Mouse (Mus musculus) hindbrain, postnatal 0 days (tissue): ENCODE results near the gene Cipc. TPM values are rescaled to one million over a fixed set of nuclear protein-coding genes. Genes with fewer than 3 reads are reported as not detected.

Experiments
- ATAC-seq: fragments of 200-750 bp; cut with Nextera tagmentation; 2 replicates; pipeline ENCODE4 v1.8.0; 2017; ENCODE audit warnings: mild to moderate bottlenecking, moderate TSS enrichment, moderate library complexity
- DNase-seq: peaks from one replicate; pipeline ENCODE4 v3.0.0-alpha.2; 2015; ENCODE audit warnings: low spot score
- H3K27ac ChIP-seq: fragments of 300-500 bp; sonication (generic); 2 replicates; pipeline ENCODE4 v1.5.1; 2014; ENCODE audit warnings: mild to moderate bottlenecking
- H3K27me3 ChIP-seq: fragments of 300-500 bp; sonication (generic); 2 replicates; pipeline ENCODE4 v1.6.1; 2014; ENCODE audit warnings: low read length, mixed read lengths; ENCODE audit not compliant: insufficient read depth
- H3K36me3 ChIP-seq: fragments of 300-500 bp; sonication (generic); 2 replicates; pipeline ENCODE4 v1.6.1; 2014; ENCODE audit warnings: low read length, mixed read lengths; ENCODE audit not compliant: insufficient read depth
- H3K4me1 ChIP-seq: fragments of 300-500 bp; sonication (generic); 2 replicates; pipeline ENCODE4 v1.6.1; 2014; ENCODE audit warnings: antibody characterized with exemption, low read length, mixed read lengths; ENCODE audit not compliant: insufficient read depth
- H3K4me2 ChIP-seq: fragments of 300-500 bp; sonication (generic); 2 replicates; pipeline ENCODE4 v1.6.1; 2014; ENCODE audit warnings: low read depth, mild to moderate bottlenecking, low read length, moderate library complexity, mixed read lengths
- H3K4me3 ChIP-seq: fragments of 300-500 bp; sonication (generic); 2 replicates; pipeline ENCODE4 v1.5.1; 2014; ENCODE audit warnings: low read length
- H3K9ac ChIP-seq: fragments of 300-500 bp; sonication (generic); replicated peaks from 2 replicates; pipeline ENCODE4 v1.6.1; 2014; ENCODE audit warnings: mild to moderate bottlenecking, low read length, moderate library complexity, mixed read lengths
- H3K9me3 ChIP-seq: fragments of 300-500 bp; sonication (generic); 2 replicates; pipeline ENCODE4 v1.6.1; 2016; ENCODE audit warnings: low read length, mixed read lengths
- CTCF ChIP-seq: IDR thresholded peaks from 2 replicates; pipeline ENCODE4 v1.5.1; 2016; ENCODE audit warnings: antibody characterized with exemption, control low read depth, low read depth
- WGBS: fragments of 180-500 bp; shearing (Covaris S2); extraction: QIAGEN DNeasy Blood & Tissue Kit; methylation state at CpG from one replicate; pipeline ENCODE4 v1.1.7; 2014; 5-methylcytosine and 5-hydroxymethylcytosine counted together
- polyA plus RNA-seq: library from polyadenylated mRNA; unstranded; fragments of >200 nt; fragmentation: Nextera tagmentation; extraction: Ambion mirVana; gene quantifications from 2 replicates; pipeline ENCODE4 v1.2.1, GENCODE M21; 2015
- total RNA-seq: library from RNA; depleted of rRNA; stranded (reverse); fragments of >200 nt; gene quantifications from 2 replicates; pipeline ENCODE4 v1.2.3, GENCODE M21; 2014

Cipc gene
- total and polyA plus RNA-seq, 2 experiments from 2014 or later = 27.6 to 55.6 TPM

- 46% methylated on average over 10 of the region's 10 CpGs for WGBS
- H3K4me2 ChIP-seq = no peak overlapping the region
- DNase-seq = no peak
- no peaks in the 10 kb centered on the region for H3K36me3 ChIP-seq
- peaks cover 28% of the 10 kb centered on the region for H3K4me1 ChIP-seq
- H3K4me3 ChIP-seq = no peak overlapping the region
- no peaks in the 10 kb centered on the region for H3K27me3 ChIP-seq
- H3K9me3 ChIP-seq = no peaks in the 10 kb centered on the region
- no peak for ATAC-seq
- no peak for TF ChIP-seq CTCF
- H3K27ac ChIP-seq = no peak overlapping the region
- H3K9ac ChIP-seq = no peak overlapping the region
Measured at GRCm38 (mm10) chr12:86975761-86976160, 28.9 kb downstream of the Cipc start.

DNA sequence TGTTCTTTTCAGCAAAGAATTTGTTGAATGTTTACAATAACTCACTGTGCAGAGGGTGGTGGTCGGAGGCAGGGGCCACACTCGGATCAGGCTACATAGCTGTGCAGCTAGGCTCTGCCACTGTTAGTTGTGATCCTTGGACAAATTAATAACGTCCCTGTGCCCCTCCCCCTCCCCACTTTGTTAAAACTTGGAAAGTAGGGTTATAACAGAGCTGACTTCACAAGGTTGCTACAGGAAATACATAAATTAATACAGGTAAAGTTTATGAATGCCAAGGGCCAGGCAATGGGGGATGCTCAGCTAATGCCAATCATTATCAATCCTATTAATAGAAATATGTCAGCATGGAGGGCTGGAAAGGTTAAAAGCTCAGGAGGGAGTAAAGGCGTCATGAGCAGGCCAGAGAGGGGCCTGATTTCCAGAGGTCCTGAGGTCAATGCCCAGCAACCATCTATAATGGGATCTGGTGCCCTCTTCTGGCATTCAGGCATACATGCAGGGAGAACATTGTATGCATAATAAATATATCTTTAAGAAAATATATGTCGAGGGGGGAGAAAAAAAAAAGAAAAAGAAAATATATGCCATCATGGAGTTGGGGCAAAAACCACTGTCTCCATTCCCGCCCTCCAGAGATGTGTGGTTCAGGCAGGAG, 29.8 kb downstream of the Cipc start:
- no peak for ATAC-seq
- Histone ChIP-seq H3K9ac (no peak overlapping the region), H3K4me2 (no peak overlapping the region), H3K4me3 (no peak overlapping the region), H3K27me3 (no peaks in the 10 kb centered on the region), H3K4me1 (peaks cover 28% of the 10 kb centered on the region), H3K36me3 (no peaks in the 10 kb centered on the region), H3K27ac (no peak overlapping the region), H3K9me3 (no peaks in the 10 kb centered on the region)
- peak; percentile 64 for TF ChIP-seq CTCF
- WGBS = 63% methylated on average over 6 of the region's 6 CpGs
- no peak for DNase-seq

DNA sequence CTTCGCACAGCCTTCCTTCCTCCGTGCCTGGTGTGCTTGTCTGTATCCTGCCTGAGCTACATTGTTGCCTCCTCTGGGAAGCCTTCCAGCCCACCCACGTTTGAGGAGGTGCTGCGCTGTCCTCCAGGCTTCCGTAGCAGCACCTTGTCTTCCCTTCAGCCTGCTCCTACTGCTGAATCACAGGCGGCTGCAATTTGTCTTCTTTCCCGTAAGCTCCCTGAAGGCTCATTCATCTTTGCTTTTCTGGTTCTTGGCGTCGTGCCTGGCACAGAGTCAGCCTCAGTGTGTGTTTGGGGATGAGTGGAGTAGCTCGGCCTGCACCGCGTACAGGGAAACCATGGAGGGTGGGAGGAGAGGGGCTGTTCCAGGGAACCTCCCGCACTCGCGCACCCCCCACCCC, 31.0 kb downstream of the Cipc start:
- Histone ChIP-seq H3K9ac (no peak overlapping the region), H3K4me3 (no peak overlapping the region), H3K27ac (no peak overlapping the region), H3K4me2 (peak overlapping the region; percentile 6; the same call in 1 of the 2 replicates), H3K36me3 (no peaks in the 10 kb centered on the region), H3K9me3 (no peaks in the 10 kb centered on the region), H3K27me3 (no peaks in the 10 kb centered on the region), H3K4me1 (peaks cover 26% of the 10 kb centered on the region)
- 14% methylated on average over 15 of the region's 15 CpGs for WGBS
- DNase-seq (peak; percentile 66), ATAC-seq (no peak)
- TF ChIP-seq CTCF = no peak

DNA sequence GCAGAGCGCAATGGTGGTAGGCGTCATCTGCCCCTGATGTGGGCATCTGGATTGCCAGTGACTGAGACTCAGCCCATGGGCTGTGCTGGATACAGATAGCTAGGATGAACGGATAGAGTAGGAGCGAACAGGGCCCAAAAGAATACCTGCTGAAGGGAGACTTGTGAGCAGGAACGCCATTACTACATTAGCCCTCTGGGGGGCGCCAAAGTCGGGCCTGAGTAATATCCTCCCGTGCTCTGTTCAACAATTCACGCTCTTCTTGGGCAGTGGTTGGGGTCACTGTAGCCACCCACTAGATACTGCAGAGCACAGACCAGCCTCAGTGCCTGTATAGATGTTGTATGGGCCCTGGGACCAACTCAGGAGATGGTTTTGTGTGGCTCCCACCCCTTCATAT, 34.3 kb downstream of the Cipc start:
- Histone ChIP-seq H3K27ac (no peak overlapping the region), H3K4me2 (no peak overlapping the region), H3K4me3 (no peak overlapping the region), H3K27me3 (no peaks in the 10 kb centered on the region), H3K36me3 (no peaks in the 10 kb centered on the region), H3K9me3 (no peaks in the 10 kb centered on the region), H3K4me1 (peaks cover 11% of the 10 kb centered on the region), H3K9ac (no peak overlapping the region)
- TF ChIP-seq CTCF = peak; percentile 70
- WGBS = 25% methylated on average over 9 of the region's 9 CpGs
- DNase-seq = peak; percentile 57
- ATAC-seq = no peak

- H3K4me3 ChIP-seq = peak overlapping the region; percentile 15
- H3K36me3 ChIP-seq = no peaks in the 10 kb centered on the region
- TF ChIP-seq CTCF = no peak
- H3K27ac ChIP-seq = peak overlapping the region; percentile 41; the same call in 1 of the 2 replicates
- H3K4me2 ChIP-seq = peak overlapping the region; percentile 46
- 0 out of 2 replicates have a peak, but pooled peaks cover 8% of the 10 kb centered on the region for H3K27me3 ChIP-seq
- peak; percentile 80 for ATAC-seq
- DNase-seq = peak; percentile 78
- H3K9me3 ChIP-seq = no peaks in the 10 kb centered on the region
- no peak overlapping the region for H3K9ac ChIP-seq
- peaks cover 8% of the 10 kb centered on the region; the same call in 1 of the 2 replicates for H3K4me1 ChIP-seq
- WGBS = 3% methylated on average over 28 of the region's 28 CpGs
Measured at GRCm38 (mm10) chr12:86983470-86984193, 36.8 kb downstream of the Cipc start.

GRCm38 (mm10) chr12:86984194-86984555, 37.3 kb downstream of the Cipc start:
- H3K4me3 ChIP-seq = no peak overlapping the region
- no peak overlapping the region for H3K27ac ChIP-seq
- no peak for DNase-seq
- no peaks in the 10 kb centered on the region for H3K36me3 ChIP-seq
- 4% methylated on average over 6 of the region's 6 CpGs for WGBS
- peaks cover 10% of the 10 kb centered on the region; the same call in 1 of the 2 replicates for H3K4me1 ChIP-seq
- TF ChIP-seq CTCF = no peak
- H3K27me3 ChIP-seq = 0 out of 2 replicates have a peak, but pooled peaks cover 10% of the 10 kb centered on the region
- H3K9ac ChIP-seq = no peak overlapping the region
- peak; percentile 10; the same call in 1 of the 2 replicates for ATAC-seq
- H3K4me2 ChIP-seq = peak overlapping the region; percentile 46
- H3K9me3 ChIP-seq = no peaks in the 10 kb centered on the region
